Mouse (Mus musculus): ENCODE results near the gene Ltbr.

- TF ChIP-seq POLR2A (IDR thresholded peaks at IDR 0.05; ENCODE audit: low read depth, low read length): no peak
- TF ChIP-seq POLR2AphosphoS2 (IDR thresholded peaks at IDR 0.05; ENCODE audit: low read depth, low read length): no peak
These were observed 26.7 kb downstream of the Ltbr start for GRCm38 (mm10) chr6:125286944-125287343.

Data from CH12.LX (cell line).